Comparison of ENCODE assay signal across 8 mouse cellular contexts in the genomic region with DNA sequence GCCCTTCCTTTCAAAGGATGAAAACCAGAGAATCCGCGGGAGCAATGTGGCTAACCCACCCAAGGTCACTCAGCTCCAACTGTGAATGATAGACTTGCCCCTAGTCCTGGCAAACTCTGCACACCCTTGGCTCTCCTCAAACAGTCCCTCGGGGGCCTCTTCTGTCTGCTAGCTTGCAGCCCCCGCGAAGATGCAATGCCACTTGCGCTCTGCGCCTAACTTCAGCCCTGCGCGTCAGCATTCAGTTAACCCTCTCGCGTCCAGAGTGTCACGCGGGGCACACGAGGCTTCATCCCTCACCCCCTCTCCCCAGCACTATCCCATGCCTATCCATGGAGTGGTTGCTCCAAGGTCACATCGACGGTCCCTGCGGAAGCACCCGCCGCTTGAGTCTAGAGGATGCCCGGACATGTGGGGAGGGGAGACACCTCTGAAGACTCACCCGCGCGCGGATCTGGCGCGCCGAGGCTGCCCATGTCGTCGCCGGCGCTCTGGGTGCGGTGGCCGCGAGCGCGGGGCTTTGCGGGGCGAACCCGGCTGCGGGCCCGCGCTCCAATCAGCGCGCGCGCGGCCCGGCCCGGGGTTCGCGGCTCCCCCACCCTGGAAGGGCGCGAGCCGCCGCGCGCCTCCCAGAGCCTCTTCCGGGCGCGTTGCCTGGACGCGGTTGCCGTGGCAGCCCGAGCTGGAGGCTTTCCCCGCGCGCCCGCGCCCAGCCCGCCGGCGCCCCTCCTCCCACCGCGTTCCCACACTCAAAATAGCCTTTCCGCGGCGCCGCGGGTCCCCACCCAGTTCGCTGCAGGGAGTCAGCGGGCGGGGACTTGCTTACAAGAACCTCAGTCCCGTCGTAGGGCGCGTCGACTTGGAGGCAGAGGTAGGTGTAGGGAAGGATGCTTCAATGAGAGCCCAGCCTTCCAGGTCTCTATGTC. TPM values are rescaled to one million over a fixed set of nuclear protein-coding genes. Genes with fewer than 3 reads are reported as not detected.
DNase-seq lines count a peak whose midpoint lies in the region; ATAC-seq lines count a peak whose summit lies in the region.

No protein-coding gene starts in this region.

- no peaks in the 10 kb centered on the region for H3K36me3 ChIP-seq in hindbrain, embryonic 13.5 days
- no peaks in the 10 kb centered on the region for H3K36me3 ChIP-seq in lung, embryonic 15.5 days

- peak; percentile 90 for ATAC-seq in hindbrain, embryonic 13.5 days (ENCODE audit: low FRiP score)
- peak; percentile 87; the same call in 1 of the 2 replicates for ATAC-seq in lung, embryonic 15.5 days (ENCODE audit: borderline replicate concordance, extremely low read depth, low FRiP score, low TSS enrichment)

- H3K9ac ChIP-seq in hindbrain, embryonic 13.5 days: peak overlapping the region; percentile 79
- peak overlapping the region; percentile 46; the same call in 1 of the 2 replicates for H3K9ac ChIP-seq in lung, embryonic 15.5 days

- H3K4me3 ChIP-seq in hindbrain, embryonic 13.5 days: peak overlapping the region; percentile 66
- H3K4me3 ChIP-seq in lung, embryonic 15.5 days: peak overlapping the region; percentile 64

- H3K27me3 ChIP-seq in hindbrain, embryonic 13.5 days: peaks cover 11% of the 10 kb centered on the region; the same call in 1 of the 2 replicates
- H3K27me3 ChIP-seq in lung, embryonic 15.5 days: peaks cover 16% of the 10 kb centered on the region

- WGBS in hindbrain, embryonic 13.5 days: 1% methylated on average over 77 of the region's 87 CpGs
- under 1% methylated on average over 77 of the region's 87 CpGs for WGBS in lung, embryonic 15.5 days

- peak overlapping the region; percentile 76 for H3K27ac ChIP-seq in hindbrain, embryonic 13.5 days
- no peak overlapping the region for H3K27ac ChIP-seq in lung, embryonic 15.5 days

- H3K4me2 ChIP-seq in hindbrain, embryonic 13.5 days: peak overlapping the region; percentile 93
- H3K4me2 ChIP-seq in lung, embryonic 15.5 days: peak overlapping the region; percentile 99

- no peaks in the 10 kb centered on the region for H3K9me3 ChIP-seq in hindbrain, embryonic 13.5 days
- H3K9me3 ChIP-seq in lung, embryonic 15.5 days: no peaks in the 10 kb centered on the region

- peak; percentile 4 for DNase-seq in T-cell, adult 2 months (ENCODE audit: low spot score)
- peak; percentile 78 to 89 for DNase-seq in cerebellum, postnatal 10 days
- DNase-seq in frontal cortex, postnatal 14 days (ENCODE audit: low spot score in 2 of 2): peak; percentile 77 to 84
- DNase-seq in layer of hippocampus, postnatal 14 days (ENCODE audit: low spot score in 2 of 2): peak; percentile 81 to 91
- DNase-seq in retina, postnatal 7 days (ENCODE audit: low read depth, low spot score): peak; percentile 33
- peak; percentile 27 for DNase-seq in yolk sac, embryonic 10.5 days (ENCODE audit: low spot score)

- peaks cover 29% of the 10 kb centered on the region for H3K4me1 ChIP-seq in hindbrain, embryonic 13.5 days (replicated peaks)
- peaks cover 23% of the 10 kb centered on the region for H3K4me1 ChIP-seq in lung, embryonic 15.5 days

RNA-seq across cellular contexts. Expression of a gene that starts 1.2 kb away (rescaled TPM):
- polyA plus RNA-seq in hindbrain, embryonic 13.5 days (2015; fragmentation: Nextera tagmentation; extraction: Ambion mirVana): 7.9 and 10.0 TPM in 2 replicates
- total RNA-seq in layer of hippocampus, postnatal 14 days (2021): 100 to 1,000 TPM; 102 to 104 TPM
- polyA plus RNA-seq in lung, embryonic 15.5 days (2015; fragmentation: Nextera tagmentation; extraction: Ambion mirVana): 5.7 and 5.9 TPM in 2 replicates

Comparison
In these comparisons a context has a peak if more than half of its experiments do, and no peak if none do; other contexts are left out.
1. DNase-seq: peak in every context shown above with its lines; median percentile 86 in layer of hippocampus, postnatal 14 days; 84 in cerebellum, postnatal 10 days; 80 in frontal cortex, postnatal 14 days; 33 in retina, postnatal 7 days; 27 in yolk sac, embryonic 10.5 days; 4 in T-cell, adult 2 months.